Mouse (Mus musculus) left cerebral cortex, postnatal 10 days (tissue): ENCODE data around the gene Ldha. TPM values are rescaled to one million over a fixed set of nuclear protein-coding genes. Genes with fewer than 3 reads are reported as not detected.
A peak's percentile ranks its signal among the peaks of the same experiment; 100 is the strongest.

Source experiments
- DNase-seq, 2 experiments: peaks; one replicate each; pipeline ENCODE4 v3.0.0; 2021 to 2022; ENCODE audit warnings: low spot score in 2 of 2, mixed read lengths in 1 of 2; ENCODE audit errors: extremely low spot score in 1 of 2
- intact Hi-C: fragments of 180-260 bp; cut with DNase I; formaldehyde crosslinking; loops from one replicate; pipeline ENCODE4 v1.15.1; 2025
- total RNA-seq, 2 experiments: library from RNA; stranded (reverse); gene quantifications; 2 replicates each; pipeline ENCODE4 v1.2.3; 2021

Ldha gene
- total RNA-seq, 2 experiments from 2014 or later, result 495 to 502 TPM

GRCm38 (mm10) chr7:46834994-46835610 is 6.2 kb upstream of the Ldha start:
- DNase-seq, result no peak
- intact Hi-C loops, result no loop called here

GRCm38 (mm10) chr7:46836357-46836756 is 4.9 kb upstream of the Ldha start:
- intact Hi-C loops, result no loop called here
- no peak for DNase-seq

DNA sequence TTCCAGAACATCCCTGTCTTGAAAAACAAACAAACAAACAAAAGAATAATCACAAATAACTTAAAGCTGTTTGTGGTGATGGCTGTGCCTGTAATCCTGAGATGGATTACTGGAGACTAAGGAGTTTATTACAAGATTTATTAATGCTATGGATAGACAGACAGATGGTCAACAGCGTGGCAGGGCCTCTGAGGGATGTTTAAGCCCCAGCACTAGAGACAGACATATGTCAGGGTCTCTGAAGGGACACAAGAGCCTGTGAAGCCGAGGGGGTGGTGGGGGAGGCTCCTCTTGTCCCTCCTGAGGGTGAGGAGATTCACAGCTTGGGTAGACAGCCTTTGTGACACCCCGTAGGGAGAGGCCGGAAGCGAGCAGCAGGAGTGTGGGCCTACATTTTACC is 4.2 kb upstream of the Ldha start:
- DNase-seq, result no peak
- intact Hi-C loops, result no loop called here

GRCm38 (mm10) chr7:46838104-46838671 is 3.1 kb upstream of the Ldha start:
- intact Hi-C loops, result no loop called here
- peak; percentile 40 to 67 for DNase-seq

DNA sequence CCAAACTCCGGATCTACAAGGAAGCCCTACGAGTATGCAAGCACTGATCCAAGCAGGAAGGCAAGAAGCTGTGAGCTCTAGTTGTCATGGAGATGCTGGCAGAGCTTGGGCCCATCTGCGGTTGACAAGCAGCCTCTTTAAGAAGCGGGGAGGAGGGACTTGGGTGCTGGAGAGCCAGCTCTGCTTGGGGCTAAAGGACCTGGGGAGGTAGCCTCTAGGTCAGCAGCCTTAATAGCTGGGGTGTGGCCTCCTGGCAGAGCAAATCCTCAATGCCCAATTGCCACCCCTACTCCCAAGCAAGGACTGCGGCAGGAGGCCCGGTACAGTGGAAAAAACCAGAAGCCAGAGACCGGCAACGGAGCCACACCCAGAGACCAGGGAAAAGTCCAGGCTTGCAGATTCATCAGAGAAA is 2.4 kb upstream of the Ldha start:
- intact Hi-C loops, result no loop called here
- DNase-seq, result peak; percentile 87 to 90

- intact Hi-C loops, result no loop called here
Observed at GRCm38 (mm10) chr7:46839446-46839845, 1.8 kb upstream of the Ldha start.

DNA sequence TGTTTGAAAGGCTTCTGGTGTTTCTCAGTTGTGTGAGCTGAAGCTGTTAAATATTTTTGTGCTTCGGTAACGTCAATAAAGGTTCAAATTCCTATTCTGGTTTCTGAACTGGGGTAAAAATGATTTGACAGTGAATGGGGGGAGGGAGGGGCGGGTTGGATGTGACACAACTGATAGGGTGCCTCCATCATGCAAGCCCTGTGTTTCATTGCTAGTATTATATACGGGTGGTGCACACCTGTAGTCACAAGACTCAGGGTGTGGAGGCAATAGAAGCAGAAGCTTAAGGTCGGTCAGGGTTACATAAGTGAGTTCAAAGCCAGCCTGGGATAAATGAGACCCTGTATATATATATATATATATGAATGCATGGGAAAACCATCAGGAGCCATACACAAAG is 1.4 kb upstream of the Ldha start:
- DNase-seq, result no peak

More at GRCm38 (mm10) chr7:46839446-46839845, 1.8 kb upstream of the Ldha start:
- peak in 1 of 2 experiments; percentile 51 for DNase-seq

GRCm38 (mm10) chr7:46840326-46840725 is 949 bp upstream of the Ldha start:
- DNase-seq, result no peak
- intact Hi-C loops, result no loop called here

More for the DNA sequence above, 1.4 kb upstream of the Ldha start:
- intact Hi-C loops, result no loop called here

GRCm38 (mm10) chr7:46842278-46842677 is 1.0 kb downstream of the Ldha start:
- intact Hi-C loops, result no loop called here
- no peak for DNase-seq

DNA sequence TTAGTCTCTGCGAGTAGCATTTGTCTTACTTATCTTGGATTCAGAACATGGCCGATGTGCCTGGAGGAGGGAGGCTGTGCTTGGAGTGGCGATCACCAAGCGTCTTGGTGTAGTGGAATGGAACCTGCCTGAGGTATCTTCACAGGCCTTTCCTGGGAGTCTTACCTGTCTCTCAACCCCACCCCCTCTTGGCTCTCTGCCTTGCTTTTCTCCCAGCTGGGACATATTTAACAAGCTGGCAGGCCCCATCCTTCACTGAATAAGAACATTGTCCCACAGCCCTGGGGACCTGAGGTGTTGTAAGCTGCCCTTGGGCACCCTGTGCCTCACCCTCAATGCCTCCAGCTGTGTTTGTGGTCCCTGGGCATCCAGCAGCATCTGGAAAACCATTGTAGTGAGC is 2.3 kb downstream of the Ldha start:
- intact Hi-C loops, result no loop called here
- peak in 1 of 2 experiments; percentile 44 for DNase-seq

DNA sequence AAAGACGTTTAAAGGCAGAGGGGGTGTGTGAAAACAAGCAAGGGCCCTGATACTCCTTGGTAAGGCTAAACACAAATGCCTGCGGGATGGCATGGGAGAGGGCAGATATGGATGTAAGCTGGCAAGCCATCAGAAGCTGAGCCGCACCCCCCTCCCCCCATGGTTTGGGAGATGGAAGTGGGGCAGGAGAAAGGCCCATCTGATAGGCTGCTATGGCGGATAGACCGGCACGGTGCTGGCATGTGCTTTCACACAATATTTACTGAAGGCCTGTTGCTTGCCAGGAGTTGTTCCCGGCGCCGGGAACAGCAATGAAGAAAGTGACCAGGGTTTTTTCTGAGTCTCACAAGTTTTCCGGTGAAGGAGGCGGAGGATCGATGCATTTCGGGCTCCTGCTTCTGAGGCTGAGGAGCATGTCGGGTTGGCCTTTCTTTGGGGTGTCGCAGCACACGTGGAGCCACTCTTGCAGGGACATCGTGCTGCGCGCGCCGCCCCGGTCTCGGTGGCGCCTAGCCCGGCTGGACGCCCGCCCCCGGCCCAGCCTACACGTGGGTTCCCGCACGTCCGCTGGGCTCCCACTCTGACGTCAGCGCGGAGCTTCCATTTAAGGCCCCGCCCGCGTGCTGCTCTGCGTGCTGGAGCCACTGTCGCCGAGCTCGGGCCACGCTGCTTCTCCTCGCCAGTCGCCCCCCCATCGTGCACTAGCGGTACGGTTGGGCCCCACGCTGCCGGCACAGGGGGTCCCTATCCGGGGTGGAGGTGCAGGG is 4.1 kb downstream of the Ldha start:
- intact Hi-C loops, result no loop called here
- peak; percentile 91 to 97 for DNase-seq

DNA sequence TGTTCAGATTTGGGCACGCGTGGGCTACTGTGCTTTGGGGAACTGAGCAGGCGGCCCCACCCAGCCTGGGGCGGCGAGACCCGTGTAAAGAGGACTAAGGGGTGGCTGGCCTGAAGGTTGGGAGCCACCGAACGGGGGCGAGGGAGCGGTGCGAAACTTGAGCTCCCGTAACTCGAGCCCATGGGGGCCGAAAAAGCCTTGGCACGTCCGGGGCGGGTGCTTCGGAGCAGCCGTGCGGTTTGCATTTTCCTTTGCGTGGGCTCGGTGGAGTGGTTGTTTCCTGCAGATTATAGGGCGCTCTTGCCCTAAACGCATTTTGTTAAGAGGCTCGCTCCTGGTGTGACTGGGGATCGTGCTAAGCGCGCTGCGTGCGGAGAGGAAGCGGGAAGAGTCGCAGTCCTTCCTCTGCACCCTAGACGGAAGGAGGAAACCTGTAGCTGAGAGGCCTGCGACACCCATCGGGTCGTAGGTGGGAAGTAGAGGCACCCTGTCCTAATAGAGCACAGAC is 4.8 kb downstream of the Ldha start:
- no peak for DNase-seq
- intact Hi-C loops, result no loop called here

- peak; percentile 35 to 77 for DNase-seq
- intact Hi-C loops, result no loop called here
Observed at GRCm38 (mm10) chr7:46846486-46847244, 5.4 kb downstream of the Ldha start.

DNA sequence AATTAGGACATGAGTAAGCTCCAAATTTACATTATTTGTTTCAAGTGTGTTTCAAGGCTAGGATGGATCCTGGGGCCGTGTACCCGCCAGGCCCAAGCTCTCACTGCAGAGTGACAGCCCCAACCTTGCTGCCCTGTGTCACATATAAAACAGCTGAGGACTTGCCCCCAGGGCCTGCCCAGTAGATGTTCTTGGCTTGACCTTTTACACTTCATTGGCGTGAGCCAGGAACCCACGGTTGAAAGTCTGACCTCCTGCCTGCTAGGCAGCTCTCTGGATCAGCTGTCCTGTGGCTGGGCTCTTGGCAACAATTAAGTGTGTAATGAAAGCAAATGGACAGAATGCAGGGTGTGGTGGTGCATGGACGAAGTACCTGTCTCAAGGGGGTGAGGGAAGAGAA is 8.0 kb downstream of the Ldha start:
- no peak for DNase-seq
- intact Hi-C loops, result no loop called here

DNA sequence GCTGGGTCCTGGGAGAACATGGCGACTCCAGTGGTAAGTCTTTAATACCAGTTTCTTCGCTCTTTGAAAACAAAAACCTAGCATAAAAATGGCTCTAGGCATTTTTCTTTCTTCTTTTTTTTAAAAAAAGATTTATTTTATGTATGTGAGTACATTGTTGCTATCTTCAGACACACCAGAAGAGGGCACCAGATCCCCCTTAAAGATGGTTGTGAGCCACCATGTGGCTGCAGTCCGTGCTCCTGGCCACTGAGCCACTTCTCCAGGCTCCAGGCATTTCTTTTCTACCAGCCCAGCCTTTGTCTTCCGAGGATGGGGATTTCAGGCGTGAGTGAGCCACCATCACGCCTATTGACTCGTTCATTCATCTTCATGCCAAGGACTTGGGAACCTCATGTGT is 9.8 kb downstream of the Ldha start:
- intact Hi-C loops, result no loop called here
- DNase-seq, result no peak

GRCm38 (mm10) chr7:46852666-46853065 is 11.4 kb downstream of the Ldha start:
- intact Hi-C loops, result no loop called here
- DNase-seq, result no peak

DNA sequence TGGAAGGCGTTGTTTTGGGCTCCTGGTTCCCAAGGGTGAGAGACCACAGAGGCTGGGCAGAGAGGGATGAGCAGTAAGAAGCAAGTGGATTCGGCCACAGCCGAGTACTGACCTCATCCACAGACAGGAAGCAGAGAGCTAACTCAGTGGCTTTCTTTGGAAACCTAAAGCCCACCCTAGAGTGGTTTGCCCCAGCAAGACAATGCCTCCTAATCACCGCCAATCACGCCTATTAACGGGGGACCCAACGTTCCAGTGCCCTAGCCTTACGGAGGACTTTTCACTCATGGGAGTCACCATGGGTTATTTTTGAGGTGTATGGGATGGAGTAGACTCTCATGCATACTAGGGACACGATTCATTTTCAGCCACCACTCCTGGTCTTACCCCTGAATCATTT is 12.1 kb downstream of the Ldha start:
- intact Hi-C loops, result no loop called here
- no peak for DNase-seq

GRCm38 (mm10) chr7:46855866-46856560 is 14.7 kb downstream of the Ldha start:
- DNase-seq, result no peak
- intact Hi-C loops, result no loop called here

DNA sequence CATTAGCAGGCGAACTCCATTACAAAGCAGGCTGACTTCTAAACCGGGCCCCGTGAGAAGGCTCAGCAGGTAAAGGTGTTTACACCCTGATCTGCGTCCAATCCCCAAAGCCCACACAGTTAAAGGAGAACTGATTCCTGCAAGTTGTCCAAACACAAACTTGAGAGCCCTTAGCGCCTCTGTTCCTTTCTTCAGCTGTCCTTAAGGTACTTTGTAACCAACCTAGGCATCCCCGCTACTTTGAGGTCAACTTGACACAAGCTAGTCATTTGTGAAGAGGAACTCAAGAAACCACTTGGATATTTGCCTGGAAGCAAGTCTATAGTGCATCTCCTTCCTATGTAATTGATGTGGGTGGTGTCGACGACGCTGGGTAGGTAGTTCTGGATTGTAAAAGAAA is 16.2 kb downstream of the Ldha start:
- intact Hi-C loops, result no loop called here
- no peak for DNase-seq
